Mouse (Mus musculus) intestine, embryonic 15.5 days (tissue): ENCODE measurements at regions not wholly inside any gene's neighbourhood (a gene's known extent, or its start where the extent isn't known, plus 50 kb on each side); places are given as distances from the start of the nearest gene placed in this dataset.

Experiments
- ATAC-seq: fragments of 200-750 bp; cut with Nextera tagmentation; 2 replicates; pipeline ENCODE4 v1.8.0; 2017; ENCODE audit warnings: moderate TSS enrichment, moderate library complexity
- H3K27ac ChIP-seq: fragments of 300-500 bp; sonication (generic); 2 replicates; pipeline ENCODE4 v1.5.1; 2015; ENCODE audit warnings: mild to moderate bottlenecking, inconsistent platforms
- H3K27me3 ChIP-seq: fragments of 300-500 bp; sonication (generic); replicated peaks from 2 replicates; pipeline ENCODE4 v1.6.1; 2015; ENCODE audit warnings: inconsistent platforms
- H3K36me3 ChIP-seq: fragments of 300-500 bp; sonication (generic); 2 replicates; pipeline ENCODE4 v1.6.1; 2015; ENCODE audit warnings: inconsistent platforms
- H3K4me1 ChIP-seq: fragments of 300-500 bp; sonication (generic); replicated peaks from 2 replicates; pipeline ENCODE4 v1.6.1; 2015; ENCODE audit warnings: inconsistent platforms
- H3K4me2 ChIP-seq: fragments of 300-500 bp; sonication (generic); replicated peaks from 2 replicates; pipeline ENCODE4 v1.6.1; 2015; ENCODE audit warnings: mild to moderate bottlenecking, inconsistent platforms
- H3K4me3 ChIP-seq: fragments of 300-500 bp; sonication (generic); replicated peaks from 2 replicates; pipeline ENCODE4 v1.5.1; 2015; ENCODE audit warnings: inconsistent platforms
- H3K9ac ChIP-seq: fragments of 300-500 bp; sonication (generic); 2 replicates; pipeline ENCODE4 v1.6.1; 2015; ENCODE audit warnings: inconsistent platforms
- H3K9me3 ChIP-seq: fragments of 300-500 bp; sonication (generic); 2 replicates; pipeline ENCODE4 v1.6.1; 2016; ENCODE audit warnings: inconsistent platforms
- WGBS: fragments of 180-500 bp; shearing (Covaris S2); methylation state at CpG from one replicate; pipeline ENCODE4 v1.1.7; 2015; 5-methylcytosine and 5-hydroxymethylcytosine counted together

DNA sequence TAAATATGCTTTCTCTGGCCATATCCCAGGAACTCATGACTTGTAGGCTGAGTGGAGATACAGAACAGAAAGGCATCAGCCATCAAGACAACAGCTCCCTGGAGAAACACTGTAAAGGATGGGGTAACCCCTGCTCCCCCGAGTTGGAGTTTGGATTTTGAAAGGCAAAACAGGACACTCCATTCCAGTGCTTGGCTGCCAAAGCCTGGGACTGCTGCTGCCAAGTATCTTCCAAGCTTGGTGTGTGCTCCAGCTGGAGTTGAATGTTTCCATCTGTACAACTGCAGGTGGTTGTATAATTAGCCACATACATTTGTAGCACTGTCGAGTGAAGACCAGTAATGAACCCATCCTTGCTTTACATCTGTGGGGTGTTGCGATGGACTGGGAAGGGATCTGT lies 62.1 kb downstream of the 4933412E24Rik start:
- 0 out of 2 replicates have a peak, but pooled peaks have one; percentile 49 for ATAC-seq
- WGBS = 66% methylated on average over 3 of the region's 3 CpGs

DNA sequence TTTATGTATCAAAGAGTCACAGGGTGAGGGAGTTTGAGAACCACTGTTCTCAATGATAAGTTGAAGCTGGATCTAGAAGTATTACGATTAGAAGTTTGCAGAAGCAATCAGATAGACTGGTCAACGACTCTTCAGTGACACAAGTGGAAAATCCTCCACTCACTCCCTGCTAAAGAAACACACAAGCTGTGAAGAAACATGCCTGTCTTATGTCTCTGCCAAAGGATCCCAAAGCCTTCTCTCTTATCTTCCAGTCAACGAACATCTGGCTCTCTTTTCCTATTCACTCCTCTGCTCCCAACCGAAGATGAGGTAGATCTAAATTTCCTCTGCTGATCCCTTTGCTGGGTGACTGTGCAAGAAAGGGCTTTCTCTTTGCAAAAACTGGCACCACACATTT lies 62.6 kb downstream of the 4933412E24Rik start:
- WGBS = 45% methylated on average over 4 of the region's 4 CpGs
- H3K9ac ChIP-seq = no peak overlapping the region
- ATAC-seq = no peak

More for the DNA sequence above, 62.1 kb downstream of the 4933412E24Rik start:
- no peak overlapping the region for H3K27ac ChIP-seq
- H3K4me1 ChIP-seq = no peaks in the 10 kb centered on the region
- H3K36me3 ChIP-seq = no peaks in the 10 kb centered on the region
- H3K27me3 ChIP-seq = no peaks in the 10 kb centered on the region
- no peak overlapping the region for H3K4me3 ChIP-seq
- H3K4me2 ChIP-seq = no peak overlapping the region
- no peaks in the 10 kb centered on the region for H3K9me3 ChIP-seq
- H3K9ac ChIP-seq = no peak overlapping the region

DNA sequence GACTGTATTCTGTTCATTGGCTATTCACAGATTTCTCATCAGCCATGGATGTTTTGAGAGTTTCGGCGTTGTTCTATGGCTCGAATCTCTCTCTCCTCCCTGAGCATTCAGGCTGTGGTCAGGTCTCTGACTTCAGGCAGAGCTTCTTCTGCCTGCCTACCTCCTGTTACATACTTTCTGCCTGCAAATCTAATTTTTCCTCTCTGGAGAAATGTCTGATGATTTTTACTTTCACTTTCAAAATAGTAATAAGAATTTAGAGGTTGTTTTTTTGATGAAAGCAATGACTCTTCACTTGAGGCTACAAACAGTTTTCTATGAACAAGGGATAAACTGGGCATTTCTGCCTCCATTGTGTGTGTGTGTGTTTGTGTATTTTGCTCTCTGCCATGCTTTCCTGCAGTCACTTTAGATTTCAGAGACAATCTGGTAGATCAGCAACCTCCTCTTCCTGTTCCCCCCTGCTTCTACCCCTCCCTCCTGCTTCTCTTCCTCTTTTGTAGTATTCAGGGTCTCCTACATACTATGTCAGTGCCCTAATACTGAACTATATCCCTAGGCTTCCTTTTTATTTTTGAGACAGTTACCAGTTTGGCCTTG lies 65.7 kb downstream of the 4933412E24Rik start:
- no peak for ATAC-seq
- WGBS = 81% methylated on average over 3 of the region's 3 CpGs
- H3K4me2 ChIP-seq = no peak overlapping the region
- no peak overlapping the region for H3K4me3 ChIP-seq
- no peaks in the 10 kb centered on the region for H3K36me3 ChIP-seq
- no peak overlapping the region for H3K9ac ChIP-seq
- no peaks in the 10 kb centered on the region for H3K4me1 ChIP-seq
- H3K27me3 ChIP-seq = no peaks in the 10 kb centered on the region
- H3K9me3 ChIP-seq = no peaks in the 10 kb centered on the region
- no peak overlapping the region for H3K27ac ChIP-seq

More for the DNA sequence above, 62.6 kb downstream of the 4933412E24Rik start:
- Histone ChIP-seq H3K27me3 (no peaks in the 10 kb centered on the region), H3K36me3 (no peaks in the 10 kb centered on the region), H3K4me1 (no peaks in the 10 kb centered on the region), H3K4me2 (no peak overlapping the region), H3K9me3 (no peaks in the 10 kb centered on the region), H3K4me3 (no peak overlapping the region), H3K27ac (no peak overlapping the region)

DNA sequence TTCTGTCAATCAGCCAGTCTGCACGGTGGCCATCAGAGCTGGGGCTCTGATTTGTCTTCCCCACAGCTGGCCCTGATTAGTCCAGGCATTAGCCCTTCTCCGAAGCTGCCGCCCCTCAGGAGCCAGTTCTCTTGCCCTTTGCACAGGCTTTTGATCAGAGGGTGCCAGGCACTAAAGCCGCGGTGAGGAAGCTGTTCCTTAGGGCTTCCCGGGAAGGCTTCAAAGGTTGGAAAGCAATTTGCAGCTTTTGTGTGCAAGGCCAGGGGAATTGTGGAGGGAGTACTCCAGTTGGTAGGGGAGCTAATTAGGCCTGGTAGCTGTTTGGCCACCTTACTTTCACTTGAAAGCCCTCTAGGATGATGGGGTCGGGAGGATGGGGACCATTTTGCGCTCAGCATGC lies 71.2 kb downstream of the 4933412E24Rik start:
- Histone ChIP-seq H3K27me3 (no peaks in the 10 kb centered on the region), H3K9me3 (no peaks in the 10 kb centered on the region), H3K27ac (no peak overlapping the region), H3K36me3 (no peaks in the 10 kb centered on the region), H3K4me1 (no peaks in the 10 kb centered on the region), H3K4me3 (no peak overlapping the region), H3K4me2 (no peak overlapping the region), H3K9ac (no peak overlapping the region)
- no peak for ATAC-seq
- WGBS = 19% methylated on average over 8 of the region's 8 CpGs

DNA sequence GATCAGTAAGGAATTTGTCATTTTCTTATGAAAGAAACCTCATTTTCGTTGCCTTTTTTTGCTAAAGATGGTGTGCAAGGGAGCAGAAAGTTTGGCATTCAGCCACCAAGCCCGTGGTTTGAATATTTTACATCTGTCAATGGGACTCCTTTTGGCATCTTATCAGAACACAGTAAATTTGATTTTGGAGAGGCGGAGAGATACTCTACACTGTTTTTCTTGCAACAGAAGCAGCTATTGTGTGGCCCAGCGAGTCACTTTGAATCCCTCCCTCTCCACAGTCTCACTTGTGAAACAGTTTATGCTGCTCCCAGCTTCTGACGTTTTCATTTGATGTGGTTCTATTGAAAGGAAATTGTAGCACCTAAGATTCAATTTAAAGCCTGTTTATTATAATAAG lies 79.9 kb downstream of the 4933412E24Rik start:
- no peaks in the 10 kb centered on the region for H3K36me3 ChIP-seq
- H3K9me3 ChIP-seq = no peaks in the 10 kb centered on the region
- no peak overlapping the region for H3K4me3 ChIP-seq
- H3K27ac ChIP-seq = no peak overlapping the region
- no peaks in the 10 kb centered on the region for H3K4me1 ChIP-seq
- no peaks in the 10 kb centered on the region for H3K27me3 ChIP-seq
- no peak overlapping the region for H3K9ac ChIP-seq
- no peak for ATAC-seq
- WGBS = 51% methylated on average over 5 of the region's 5 CpGs
- no peak overlapping the region for H3K4me2 ChIP-seq

DNA sequence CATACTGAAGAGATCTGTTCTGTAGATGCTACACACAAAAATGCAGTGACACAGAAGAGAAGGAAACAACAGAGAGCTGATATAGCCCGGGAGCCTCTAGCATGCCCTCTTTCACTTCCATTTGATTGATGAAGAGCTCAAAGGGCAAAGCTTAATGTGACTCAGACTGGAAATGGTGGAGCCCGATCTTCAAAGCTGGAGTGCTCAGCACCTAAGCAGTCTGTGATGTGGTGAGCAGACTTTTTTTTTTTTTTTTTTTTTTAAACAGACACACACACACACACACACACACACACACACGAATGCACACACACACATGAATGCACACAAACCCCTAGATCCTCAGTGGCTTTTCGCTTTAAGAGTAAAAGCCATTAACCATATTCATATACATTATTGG lies 102.6 kb downstream of the 4933412E24Rik start:
- H3K27me3 ChIP-seq = no peaks in the 10 kb centered on the region
- no peak overlapping the region for H3K4me3 ChIP-seq
- ATAC-seq = no peak
- WGBS = 52% methylated on average over 4 of the region's 4 CpGs
- no peaks in the 10 kb centered on the region for H3K4me1 ChIP-seq
- H3K9me3 ChIP-seq = no peaks in the 10 kb centered on the region
- H3K9ac ChIP-seq = no peak overlapping the region
- H3K4me2 ChIP-seq = no peak overlapping the region
- H3K27ac ChIP-seq = no peak overlapping the region
- no peaks in the 10 kb centered on the region for H3K36me3 ChIP-seq

DNA sequence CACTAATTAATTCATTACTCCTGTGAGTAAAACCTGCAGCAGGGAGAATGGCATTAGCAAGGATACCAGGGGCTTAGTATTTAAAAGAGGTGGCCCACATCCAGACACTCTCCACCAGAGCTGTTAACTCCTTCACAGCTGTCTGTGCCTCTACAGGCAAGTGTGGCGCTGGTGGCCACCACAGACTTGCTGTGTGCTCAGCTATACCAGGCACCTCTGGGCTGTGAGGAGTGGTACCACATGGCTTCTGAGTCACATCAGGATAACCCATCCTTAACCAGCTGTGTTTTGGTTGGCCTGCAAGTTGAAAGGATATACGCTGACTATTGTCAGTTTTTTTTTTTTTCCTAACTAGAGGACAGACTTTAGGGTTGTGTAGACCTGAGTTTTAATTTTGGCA lies 108.1 kb downstream of the 4933412E24Rik start:
- WGBS = 83% methylated on average over 2 of the region's 2 CpGs
- H3K9me3 ChIP-seq = no peaks in the 10 kb centered on the region
- no peaks in the 10 kb centered on the region for H3K36me3 ChIP-seq
- H3K4me3 ChIP-seq = no peak overlapping the region
- no peaks in the 10 kb centered on the region for H3K4me1 ChIP-seq
- H3K4me2 ChIP-seq = no peak overlapping the region
- no peaks in the 10 kb centered on the region for H3K27me3 ChIP-seq
- no peak overlapping the region for H3K9ac ChIP-seq
- H3K27ac ChIP-seq = no peak overlapping the region
- ATAC-seq = no peak

DNA sequence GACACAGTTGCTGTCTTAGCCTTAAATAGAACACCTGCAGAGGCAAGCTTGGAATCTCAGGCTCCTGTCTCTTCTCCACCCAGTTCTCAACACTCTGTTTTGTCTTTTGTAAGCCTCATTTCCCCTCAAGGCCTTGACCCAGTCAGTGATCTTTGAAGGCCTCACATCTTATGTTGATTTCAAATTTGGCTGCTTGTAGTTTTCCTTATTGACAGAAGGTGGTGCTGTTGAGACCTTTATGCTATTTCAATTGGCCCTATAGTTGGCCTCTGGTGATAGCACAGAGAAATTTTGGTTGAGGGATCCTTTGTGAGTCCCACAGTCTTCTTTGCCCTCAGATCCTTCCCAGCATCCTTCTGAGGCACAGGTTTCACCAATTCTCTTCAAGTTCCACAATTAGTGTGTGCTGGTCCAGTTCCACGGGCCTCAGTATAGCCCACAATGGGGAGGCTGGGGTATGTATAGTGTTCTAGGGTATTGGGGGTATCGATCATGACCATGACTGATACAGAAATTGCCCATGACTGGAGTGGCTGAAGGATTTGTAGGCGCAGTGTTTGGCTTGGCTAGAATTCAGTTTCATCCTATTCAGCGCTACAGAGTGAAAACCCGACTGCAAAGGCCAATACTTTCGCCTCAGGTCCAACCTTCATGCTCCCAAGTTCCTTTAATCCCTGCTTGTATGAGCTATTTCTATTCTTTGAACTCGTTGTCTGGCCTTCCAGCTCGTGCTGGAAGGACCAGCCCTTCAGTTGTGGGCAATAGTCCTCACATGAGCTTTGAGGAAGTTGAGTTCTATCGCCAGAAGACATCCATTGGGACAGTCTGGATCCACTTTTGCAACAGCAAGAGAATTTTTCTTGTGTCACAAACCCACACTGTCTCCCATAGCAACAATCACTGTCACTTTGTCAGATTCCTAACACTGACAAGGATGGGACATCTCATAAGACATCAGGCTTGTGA lies 110.3 kb downstream of the 4933412E24Rik start:
- H3K4me2 ChIP-seq = no peak overlapping the region
- 81% methylated on average over 9 of the region's 9 CpGs for WGBS
- no peak for ATAC-seq

DNA sequence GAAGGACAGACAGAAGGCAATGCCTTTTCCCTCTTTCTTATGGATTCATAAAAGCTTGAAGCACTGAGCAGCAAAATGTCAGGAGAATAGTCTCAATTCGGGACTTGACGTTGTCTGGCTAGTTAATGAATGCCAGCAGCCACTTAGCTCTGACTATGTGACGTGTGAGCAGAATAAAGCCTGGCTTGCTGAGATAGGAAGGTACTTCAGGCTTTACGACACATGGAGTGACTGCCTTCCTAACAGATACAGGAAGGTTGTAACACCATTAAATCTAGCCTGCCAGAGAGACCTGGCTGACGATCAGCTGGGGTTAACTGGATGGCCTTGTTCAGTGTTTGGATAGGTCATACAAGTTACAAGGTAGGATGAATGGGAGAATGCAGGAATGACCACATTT lies 111.7 kb downstream of the 4933412E24Rik start:
- Histone ChIP-seq H3K4me3 (no peak overlapping the region), H3K9me3 (no peaks in the 10 kb centered on the region), H3K4me2 (no peak overlapping the region), H3K27ac (no peak overlapping the region), H3K9ac (no peak overlapping the region), H3K36me3 (no peaks in the 10 kb centered on the region), H3K27me3 (no peaks in the 10 kb centered on the region), H3K4me1 (no peaks in the 10 kb centered on the region)
- peak; percentile 61; the same call in 1 of the 2 replicates for ATAC-seq
- WGBS = 42% methylated on average over 5 of the region's 5 CpGs

More for the DNA sequence above, 110.3 kb downstream of the 4933412E24Rik start:
- Histone ChIP-seq H3K4me1 (no peaks in the 10 kb centered on the region), H3K9ac (no peak overlapping the region), H3K36me3 (no peaks in the 10 kb centered on the region), H3K27me3 (no peaks in the 10 kb centered on the region), H3K9me3 (no peaks in the 10 kb centered on the region), H3K27ac (no peak overlapping the region), H3K4me3 (no peak overlapping the region)

DNA sequence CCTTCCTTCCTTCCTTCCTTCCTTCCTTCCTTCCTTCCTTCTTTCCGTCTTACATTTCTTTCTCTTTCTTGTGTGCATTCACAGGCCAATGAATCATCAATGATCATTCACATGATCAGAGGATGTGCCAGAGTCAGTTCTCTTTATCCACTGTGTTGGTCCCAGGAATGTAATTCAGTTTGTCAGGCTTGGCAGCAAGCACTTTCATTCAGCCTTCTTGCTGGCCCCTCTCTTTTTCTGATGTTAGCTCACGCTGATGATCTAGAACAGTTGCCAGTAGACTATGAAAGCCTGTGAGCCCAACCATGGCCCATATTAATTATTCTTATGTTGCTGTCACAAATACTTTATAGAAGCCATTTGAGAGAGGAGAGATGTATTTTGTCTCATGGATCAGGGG lies 127.4 kb downstream of the 4933412E24Rik start:
- Histone ChIP-seq H3K4me3 (no peak overlapping the region), H3K9ac (no peak overlapping the region), H3K4me2 (no peak overlapping the region), H3K9me3 (no peaks in the 10 kb centered on the region), H3K27me3 (no peaks in the 10 kb centered on the region), H3K36me3 (no peaks in the 10 kb centered on the region), H3K27ac (no peak overlapping the region), H3K4me1 (no peaks in the 10 kb centered on the region)
- WGBS = 88% methylated on average over 2 of the region's 2 CpGs
- no peak for ATAC-seq

DNA sequence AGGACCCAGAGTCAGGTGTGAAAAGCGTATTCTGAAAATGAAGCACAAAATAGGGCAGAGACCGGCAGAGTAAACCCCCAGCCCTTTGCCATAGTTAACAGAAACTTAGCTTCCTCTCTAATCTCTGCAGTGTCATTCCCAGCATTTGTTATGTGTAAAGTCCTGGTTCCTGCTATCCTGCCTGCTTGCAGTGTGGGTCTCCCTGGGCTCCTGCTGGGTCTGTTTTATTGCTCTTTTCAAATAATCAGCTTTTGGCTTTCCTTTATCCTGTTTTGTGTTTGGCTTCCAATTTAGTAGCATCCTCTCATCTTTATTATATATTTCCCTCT lies 128.3 kb downstream of the 4933412E24Rik start:
- no peaks in the 10 kb centered on the region for H3K27me3 ChIP-seq
- 30% methylated on average over 2 of the region's 2 CpGs for WGBS

DNA sequence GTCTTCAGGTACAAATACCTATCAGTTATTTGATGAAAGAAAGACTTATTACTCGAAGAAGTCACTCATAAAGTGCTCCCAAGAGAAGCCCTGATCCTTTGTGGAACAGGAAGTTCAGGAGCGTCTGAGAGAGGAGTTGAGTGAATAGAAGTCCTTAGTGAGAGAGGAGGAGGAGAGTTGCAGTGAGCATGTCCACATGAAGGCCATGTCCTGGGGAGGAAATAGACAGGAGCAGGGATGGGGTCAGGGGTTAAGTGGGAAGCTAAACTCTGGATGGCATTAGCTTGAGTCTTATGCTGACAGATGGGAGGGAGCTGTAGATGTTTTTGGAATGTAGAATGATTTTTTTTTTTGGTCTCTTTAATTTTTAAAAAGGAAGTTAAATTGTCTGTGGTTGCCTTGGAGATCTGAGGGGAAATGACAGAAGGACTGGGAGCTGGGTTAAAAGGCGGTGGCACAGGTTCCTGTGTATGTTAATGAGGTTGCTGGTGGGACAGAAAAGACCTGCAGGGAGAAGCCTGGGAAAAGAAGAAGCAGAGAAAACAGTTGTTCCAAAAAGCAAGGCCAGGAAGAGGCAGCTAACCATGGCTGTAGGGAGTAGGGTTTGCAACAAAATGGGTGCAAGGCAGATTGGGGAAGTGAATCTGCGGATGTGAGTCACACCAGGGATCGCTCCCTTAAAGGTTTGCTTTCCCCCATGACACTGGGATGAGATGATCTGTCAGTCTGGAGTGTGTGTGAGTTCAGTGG lies 128.9 kb downstream of the 4933412E24Rik start:
- no peak for ATAC-seq
- H3K27me3 ChIP-seq = no peaks in the 10 kb centered on the region
- H3K36me3 ChIP-seq = no peaks in the 10 kb centered on the region
- no peak overlapping the region for H3K4me3 ChIP-seq
- H3K27ac ChIP-seq = no peak overlapping the region
- no peaks in the 10 kb centered on the region for H3K4me1 ChIP-seq
- H3K9ac ChIP-seq = no peak overlapping the region
- WGBS = 47% methylated on average over 5 of the region's 5 CpGs
- H3K4me2 ChIP-seq = no peak overlapping the region
- no peaks in the 10 kb centered on the region for H3K9me3 ChIP-seq

More for the DNA sequence above, 128.3 kb downstream of the 4933412E24Rik start:
- H3K9ac ChIP-seq = no peak overlapping the region
- no peaks in the 10 kb centered on the region for H3K36me3 ChIP-seq
- H3K4me2 ChIP-seq = no peak overlapping the region
- no peak for ATAC-seq
- H3K4me3 ChIP-seq = no peak overlapping the region
- no peaks in the 10 kb centered on the region for H3K9me3 ChIP-seq
- no peaks in the 10 kb centered on the region for H3K4me1 ChIP-seq
- H3K27ac ChIP-seq = no peak overlapping the region
